Mouse (Mus musculus): ENCODE measurements around the gene Sdc1.

Sdc1 gene

GRCm38 (mm10) chr12:8781681-8782378 is 10.7 kb downstream of the Sdc1 start:
- no peak for DNase-seq (ENCODE audit: low read depth in 1 of 2, low spot score in 2 of 2)

GRCm38 (mm10) chr12:8782565-8782964 is 11.4 kb downstream of the Sdc1 start:
- no peak for DNase-seq (ENCODE audit: low read depth in 1 of 2, low spot score in 2 of 2)

- DNase-seq (ENCODE audit: low read depth in 1 of 2, low spot score in 2 of 2) = no peak
Observed at GRCm38 (mm10) chr12:8784189-8784588, 13.1 kb downstream of the Sdc1 start.

- DNase-seq (ENCODE audit: low read depth in 1 of 2, low spot score in 2 of 2) = no peak
Observed at GRCm38 (mm10) chr12:8786476-8786875, 15.4 kb downstream of the Sdc1 start.

- no peak for DNase-seq (ENCODE audit: low read depth in 1 of 2, low spot score in 2 of 2)
Observed at GRCm38 (mm10) chr12:8786984-8787730, 16.0 kb downstream of the Sdc1 start.

GRCm38 (mm10) chr12:8788469-8788868 is 17.3 kb downstream of the Sdc1 start:
- DNase-seq (ENCODE audit: low read depth in 1 of 2, low spot score in 2 of 2) = no peak

- no peak for DNase-seq (ENCODE audit: low read depth in 1 of 2, low spot score in 2 of 2)
Observed at GRCm38 (mm10) chr12:8790615-8791014, 19.5 kb downstream of the Sdc1 start.

GRCm38 (mm10) chr12:8793410-8794051 is 22.4 kb downstream of the Sdc1 start:
- DNase-seq (ENCODE audit: low read depth in 1 of 2, low spot score in 2 of 2) = no peak

GRCm38 (mm10) chr12:8797936-8798335 is 26.8 kb downstream of the Sdc1 start:
- DNase-seq (ENCODE audit: low read depth in 1 of 2, low spot score in 2 of 2) = no peak

GRCm38 (mm10) chr12:8798486-8799020 is 27.4 kb downstream of the Sdc1 start:
- DNase-seq (ENCODE audit: low read depth in 1 of 2, low spot score in 2 of 2) = no peak

GRCm38 (mm10) chr12:8803421-8804076 is 32.4 kb downstream of the Sdc1 start:
- no peak for DNase-seq (ENCODE audit: low read depth in 1 of 2, low spot score in 2 of 2)

- DNase-seq (ENCODE audit: low read depth in 1 of 2, low spot score in 2 of 2) = no peak
Observed at GRCm38 (mm10) chr12:8804077-8804456, 32.9 kb downstream of the Sdc1 start.

GRCm38 (mm10) chr12:8804934-8805722 is 34.0 kb downstream of the Sdc1 start:
- DNase-seq (ENCODE audit: low read depth in 1 of 2, low spot score in 2 of 2) = no peak

- no peak for DNase-seq (ENCODE audit: low read depth in 1 of 2, low spot score in 2 of 2)
Observed at GRCm38 (mm10) chr12:8809086-8809485, 38.0 kb downstream of the Sdc1 start.

GRCm38 (mm10) chr12:8809626-8810025 is 38.5 kb downstream of the Sdc1 start:
- DNase-seq (ENCODE audit: low read depth in 1 of 2, low spot score in 2 of 2) = no peak

- DNase-seq (ENCODE audit: low read depth in 1 of 2, low spot score in 2 of 2) = no peak
Observed at GRCm38 (mm10) chr12:8810966-8811365, 39.8 kb downstream of the Sdc1 start.

GRCm38 (mm10) chr12:8811441-8811871 is 40.3 kb downstream of the Sdc1 start:
- DNase-seq (ENCODE audit: low read depth in 1 of 2, low spot score in 2 of 2) = no peak

- no peak for DNase-seq (ENCODE audit: low read depth in 1 of 2, low spot score in 2 of 2)
Observed at GRCm38 (mm10) chr12:8811894-8812560, 40.9 kb downstream of the Sdc1 start.

- DNase-seq (ENCODE audit: low read depth in 1 of 2, low spot score in 2 of 2) = no peak
Observed at GRCm38 (mm10) chr12:8817467-8818232, 46.5 kb downstream of the Sdc1 start.
